Mouse (Mus musculus): ENCODE measurements around the gene Slc32a1.

- no peak for TF ChIP-seq CTCF (IDR thresholded peaks at IDR 0.05; ENCODE audit: low read depth)
- no peak for TF ChIP-seq EP300 (IDR thresholded peaks at IDR 0.05; ENCODE audit: low read depth)
Observed at GRCm38 (mm10) chr2:158655806-158656205, 45.2 kb downstream of the Slc32a1 start.
